Mouse (Mus musculus): Measurements from ENCODE around the gene Rfc5. TPM values are rescaled to one million over a fixed set of nuclear protein-coding genes. Genes with fewer than 3 reads are reported as not detected.
A peak's percentile ranks its signal among the peaks of the same experiment; 100 is the strongest.

Gene Rfc5
- polyA plus RNA-seq, 1 experiment from 2014 or later: 155 TPM

- Histone ChIP-seq H3K27me3 (ENCODE audit: poor library complexity, severe bottlenecking) (no peaks in the 10 kb centered on the region), H3K4me1 (peaks cover 23% of the 10 kb centered on the region), H3K9me3 (no peaks in the 10 kb centered on the region), H3K4me3 (no peak overlapping the region), H3K27ac (no peak overlapping the region), H3K36me3 (replicated peaks) (peaks cover 84% of the 10 kb centered on the region)
- WGBS: 55% methylated on average over 8 of the region's 8 CpGs
- no peak for DNase-seq (ENCODE audit: extremely low spot score, low spot score)
These were observed 21.6 kb downstream of the Rfc5 start for GRCm38 (mm10) chr5:117367206-117367605.

GRCm38 (mm10) chr5:117365904-117366561, 22.8 kb downstream of the Rfc5 start:
- Histone ChIP-seq H3K27me3 (ENCODE audit: poor library complexity, severe bottlenecking) (no peaks in the 10 kb centered on the region), H3K36me3 (replicated peaks) (peaks cover 73% of the 10 kb centered on the region), H3K4me1 (peaks cover 34% of the 10 kb centered on the region), H3K4me3 (no peak overlapping the region), H3K9me3 (no peaks in the 10 kb centered on the region), H3K27ac (no peak overlapping the region)
- DNase-seq (ENCODE audit: extremely low spot score, low spot score): no peak
- 92% methylated on average over 13 of the region's 13 CpGs for WGBS

DNA sequence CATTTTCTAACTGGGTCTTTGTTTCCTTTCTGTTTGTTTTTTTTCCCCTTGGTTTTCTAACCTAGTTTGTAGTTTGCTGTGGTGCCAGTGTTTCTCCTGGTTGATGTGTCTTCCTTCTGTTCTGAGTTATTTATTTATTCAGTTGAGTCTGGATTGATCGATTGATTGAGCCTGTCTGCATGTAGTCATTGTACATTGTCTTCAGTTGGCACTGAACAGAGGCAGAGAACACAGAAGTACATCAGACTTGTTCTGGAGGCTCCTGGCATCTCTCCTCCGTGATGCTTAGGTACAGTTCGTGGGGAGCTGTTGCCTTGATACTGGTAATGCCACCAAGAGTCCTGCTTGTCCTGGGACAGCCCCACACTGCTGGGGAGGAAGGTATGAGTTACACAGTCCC, 24.0 kb downstream of the Rfc5 start:
- no peaks in the 10 kb centered on the region for H3K9me3 ChIP-seq
- no peaks in the 10 kb centered on the region for H3K27me3 ChIP-seq (ENCODE audit: poor library complexity, severe bottlenecking)
- DNase-seq (ENCODE audit: extremely low spot score, low spot score): no peak
- no peak overlapping the region for H3K27ac ChIP-seq
- 86% methylated on average over 3 of the region's 3 CpGs for WGBS
- peaks cover 60% of the 10 kb centered on the region for H3K36me3 ChIP-seq (replicated peaks)
- peaks cover 47% of the 10 kb centered on the region for H3K4me1 ChIP-seq
- no peak overlapping the region for H3K4me3 ChIP-seq

GRCm38 (mm10) chr5:117363066-117363782, 25.6 kb downstream of the Rfc5 start:
- DNase-seq (ENCODE audit: extremely low spot score, low spot score): no peak
- peaks cover 44% of the 10 kb centered on the region for H3K36me3 ChIP-seq (replicated peaks)
- peaks cover 62% of the 10 kb centered on the region for H3K4me1 ChIP-seq
- H3K9me3 ChIP-seq: no peaks in the 10 kb centered on the region
- peak overlapping the region; percentile 6; the same call in 1 of the 2 replicates for H3K27ac ChIP-seq
- H3K27me3 ChIP-seq (ENCODE audit: poor library complexity, severe bottlenecking): no peaks in the 10 kb centered on the region
- 54% methylated on average over 15 of the region's 15 CpGs for WGBS
- no peak overlapping the region for H3K4me3 ChIP-seq

GRCm38 (mm10) chr5:117361590-117361989, 27.3 kb downstream of the Rfc5 start:
- peaks cover 68% of the 10 kb centered on the region for H3K4me1 ChIP-seq
- WGBS: 91% methylated on average over 4 of the region's 4 CpGs

DNA sequence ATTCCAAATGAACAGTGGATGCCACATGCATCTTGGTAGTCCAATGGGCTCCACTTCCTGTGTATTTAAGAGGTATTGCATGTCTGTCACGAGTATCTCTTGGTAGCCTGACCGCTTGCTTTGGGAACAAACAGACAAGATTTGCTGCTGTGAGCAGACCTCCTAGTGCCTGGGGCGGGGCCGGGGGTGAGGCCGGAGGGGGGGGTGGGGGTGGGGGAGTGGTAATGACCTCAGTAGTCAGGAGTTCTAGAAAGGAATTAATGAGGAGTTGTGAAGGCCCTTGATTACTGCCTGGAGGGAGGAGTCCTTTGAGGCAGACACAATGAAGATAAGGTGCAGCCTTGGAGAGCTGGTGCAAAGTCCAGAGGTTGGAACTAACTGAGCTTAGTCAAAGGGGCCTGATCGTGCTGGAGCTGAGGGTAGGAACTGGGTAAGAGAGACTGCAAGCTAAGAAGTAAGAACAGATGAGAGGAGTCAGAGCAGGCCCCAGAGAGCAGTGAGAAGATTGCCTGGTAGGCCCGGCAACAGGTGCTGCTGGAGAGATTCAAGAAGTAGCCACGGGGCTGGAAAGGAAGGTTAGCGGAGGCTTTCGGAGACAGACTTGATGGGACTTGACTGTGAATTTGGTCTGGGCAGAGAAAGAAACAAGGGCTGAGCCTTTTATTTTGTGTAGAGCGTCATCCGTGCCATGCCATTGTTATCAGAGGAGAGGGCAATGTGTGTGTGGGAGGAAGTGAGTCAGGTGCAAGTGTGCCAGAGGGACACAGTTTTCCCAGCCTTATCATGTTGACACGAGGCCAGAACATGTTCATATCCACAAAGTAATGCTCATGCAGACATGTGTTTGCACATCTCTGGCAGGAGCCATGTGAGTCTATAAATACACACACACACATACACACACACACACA, 28.0 kb downstream of the Rfc5 start:
- H3K27me3 ChIP-seq (ENCODE audit: poor library complexity, severe bottlenecking): peaks cover 3% of the 10 kb centered on the region; the same call in 1 of the 2 replicates
- H3K4me3 ChIP-seq: peak overlapping the region; percentile 18
- peaks cover 75% of the 10 kb centered on the region for H3K4me1 ChIP-seq

More at GRCm38 (mm10) chr5:117361590-117361989, 27.3 kb downstream of the Rfc5 start:
- Histone ChIP-seq H3K9me3 (no peaks in the 10 kb centered on the region), H3K4me3 (no peak overlapping the region), H3K27ac (0 out of 2 replicates have a peak overlapping the region, but pooled peaks have one; percentile 84), H3K27me3 (ENCODE audit: poor library complexity, severe bottlenecking) (no peaks in the 10 kb centered on the region), H3K36me3 (replicated peaks) (peaks cover 30% of the 10 kb centered on the region)
- no peak for DNase-seq (ENCODE audit: extremely low spot score, low spot score)

GRCm38 (mm10) chr5:117360228-117360515, 28.7 kb downstream of the Rfc5 start:
- DNase-seq (ENCODE audit: extremely low spot score, low spot score): peak; percentile 39
- Histone ChIP-seq H3K9me3 (no peaks in the 10 kb centered on the region), H3K27ac (peak overlapping the region; percentile 84), H3K36me3 (replicated peaks) (peaks cover 20% of the 10 kb centered on the region), H3K4me1 (peaks cover 81% of the 10 kb centered on the region), H3K27me3 (ENCODE audit: poor library complexity, severe bottlenecking) (peaks cover 11% of the 10 kb centered on the region), H3K4me3 (peak overlapping the region; percentile 18; the same call in 1 of the 2 replicates)
- 37% methylated on average over 13 of the region's 13 CpGs for WGBS

More for the DNA sequence above, 28.0 kb downstream of the Rfc5 start:
- Histone ChIP-seq H3K27ac (peak overlapping the region; percentile 84), H3K9me3 (no peaks in the 10 kb centered on the region), H3K36me3 (replicated peaks) (peaks cover 26% of the 10 kb centered on the region)
- DNase-seq (ENCODE audit: extremely low spot score, low spot score): peak; percentile 60
- 40% methylated on average over 13 of the region's 13 CpGs for WGBS

GRCm38 (mm10) chr5:117359497-117360227, 29.2 kb downstream of the Rfc5 start:
- Histone ChIP-seq H3K27me3 (ENCODE audit: poor library complexity, severe bottlenecking) (peaks cover 14% of the 10 kb centered on the region), H3K36me3 (replicated peaks) (peaks cover 15% of the 10 kb centered on the region), H3K27ac (peak overlapping the region; percentile 84), H3K4me3 (peak overlapping the region; percentile 18; the same call in 1 of the 2 replicates), H3K9me3 (no peaks in the 10 kb centered on the region), H3K4me1 (peaks cover 81% of the 10 kb centered on the region)
- DNase-seq (ENCODE audit: extremely low spot score, low spot score): peak; percentile 23
- whole genome bisulfite sequencing: 37% methylated on average over 7 of the region's 7 CpGs

GRCm38 (mm10) chr5:117358725-117359124, 30.1 kb downstream of the Rfc5 start:
- peak; percentile 65 for DNase-seq (ENCODE audit: extremely low spot score, low spot score)
- no peaks in the 10 kb centered on the region for H3K9me3 ChIP-seq
- 36% methylated on average over 11 of the region's 11 CpGs for WGBS
- H3K4me1 ChIP-seq: peaks cover 79% of the 10 kb centered on the region
- peak overlapping the region; percentile 15; the same call in 1 of the 2 replicates for H3K27ac ChIP-seq
- peaks cover 14% of the 10 kb centered on the region for H3K27me3 ChIP-seq (ENCODE audit: poor library complexity, severe bottlenecking)
- H3K36me3 ChIP-seq (replicated peaks): peaks cover 6% of the 10 kb centered on the region
- peak overlapping the region; percentile 95 for H3K4me3 ChIP-seq

DNA sequence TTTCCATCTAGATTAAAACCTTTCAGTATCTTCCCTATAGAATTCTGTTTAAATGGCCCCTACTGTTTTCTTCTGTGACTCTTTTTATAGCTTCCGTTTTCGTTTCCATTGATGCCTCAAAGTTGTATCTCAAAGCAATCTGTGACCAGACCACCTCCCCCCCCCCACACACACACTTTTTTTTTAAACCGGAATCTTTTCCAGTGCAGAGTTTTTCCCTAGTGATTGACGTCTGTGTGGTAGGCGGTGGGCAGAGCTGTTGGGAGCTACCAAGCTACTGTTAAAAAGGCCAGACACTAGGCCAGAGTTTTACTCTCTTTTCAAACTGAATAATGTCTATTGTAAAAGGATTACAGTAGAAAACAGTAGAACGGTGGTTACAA, 30.6 kb downstream of the Rfc5 start:
- Histone ChIP-seq H3K4me3 (peak overlapping the region; percentile 95), H3K4me1 (peaks cover 75% of the 10 kb centered on the region), H3K9me3 (no peaks in the 10 kb centered on the region), H3K27ac (peak overlapping the region; percentile 94), H3K27me3 (ENCODE audit: poor library complexity, severe bottlenecking) (peaks cover 14% of the 10 kb centered on the region), H3K36me3 (replicated peaks) (peaks cover under 1% of the 10 kb centered on the region)
- 15% methylated on average over 6 of the region's 6 CpGs for WGBS
- no peak for DNase-seq (ENCODE audit: extremely low spot score, low spot score)

DNA sequence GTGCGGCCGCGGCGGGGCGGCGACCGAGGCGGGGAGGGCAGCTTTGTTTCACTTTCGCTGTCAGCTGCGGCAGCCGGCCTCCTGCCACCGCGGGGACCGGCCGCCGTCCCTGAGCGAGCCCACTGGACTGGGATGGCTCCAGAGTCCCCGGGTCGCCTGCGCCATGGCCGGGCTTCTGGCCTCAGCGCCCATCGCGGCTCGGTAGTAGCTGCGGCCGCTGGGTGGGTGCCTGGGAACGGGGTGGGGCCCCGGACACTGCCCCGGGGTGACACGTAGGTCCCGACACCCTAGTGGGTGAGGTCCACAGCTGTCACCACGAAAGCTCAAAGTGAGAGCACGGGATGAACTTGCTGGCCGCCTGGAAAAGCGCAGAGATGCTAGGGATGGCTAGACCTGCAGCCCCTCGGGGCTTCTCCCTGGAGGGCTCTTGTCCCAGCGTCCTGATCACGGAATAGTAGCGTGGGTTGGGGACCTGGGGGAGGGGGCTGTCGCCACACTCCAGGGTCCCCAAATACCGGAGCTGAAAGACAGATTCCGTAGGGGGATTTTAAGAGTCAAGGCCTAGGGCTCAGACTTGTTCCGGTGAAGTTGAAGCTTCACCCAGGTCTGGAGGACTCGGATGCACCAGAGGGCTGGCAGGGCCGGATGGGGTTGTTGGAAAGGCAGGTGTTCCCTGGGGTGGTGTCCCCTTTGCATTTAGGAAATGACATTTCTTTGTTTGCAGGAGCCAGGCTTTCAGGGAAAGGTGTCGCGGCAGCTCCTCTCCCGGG, 31.2 kb downstream of the Rfc5 start:
- under 1% methylated on average over 49 of the region's 49 CpGs for WGBS
- Histone ChIP-seq H3K4me1 (peaks cover 69% of the 10 kb centered on the region), H3K27me3 (ENCODE audit: poor library complexity, severe bottlenecking) (peaks cover 14% of the 10 kb centered on the region), H3K9me3 (no peaks in the 10 kb centered on the region), H3K27ac (peak overlapping the region; percentile 94), H3K36me3 (replicated peaks) (no peaks in the 10 kb centered on the region), H3K4me3 (peak overlapping the region; percentile 95)
- peak; percentile 49 for DNase-seq (ENCODE audit: extremely low spot score, low spot score)
